Mouse (Mus musculus) bone marrow macrophage, adult 2 months (primary cell): ENCODE results near the gene Evx1.

Source experiments
- CTCF ChIP-seq: IDR thresholded peaks from 2 replicates; pipeline ENCODE4 v1.5.1; 2012; ENCODE audit warnings: low read depth, mild to moderate bottlenecking, low read length, moderate library complexity
- POLR2A ChIP-seq: IDR thresholded peaks from 2 replicates; pipeline ENCODE4 v1.6.1; 2012; ENCODE audit warnings: mild to moderate bottlenecking, low read depth, low read length, borderline replicate concordance

DNA sequence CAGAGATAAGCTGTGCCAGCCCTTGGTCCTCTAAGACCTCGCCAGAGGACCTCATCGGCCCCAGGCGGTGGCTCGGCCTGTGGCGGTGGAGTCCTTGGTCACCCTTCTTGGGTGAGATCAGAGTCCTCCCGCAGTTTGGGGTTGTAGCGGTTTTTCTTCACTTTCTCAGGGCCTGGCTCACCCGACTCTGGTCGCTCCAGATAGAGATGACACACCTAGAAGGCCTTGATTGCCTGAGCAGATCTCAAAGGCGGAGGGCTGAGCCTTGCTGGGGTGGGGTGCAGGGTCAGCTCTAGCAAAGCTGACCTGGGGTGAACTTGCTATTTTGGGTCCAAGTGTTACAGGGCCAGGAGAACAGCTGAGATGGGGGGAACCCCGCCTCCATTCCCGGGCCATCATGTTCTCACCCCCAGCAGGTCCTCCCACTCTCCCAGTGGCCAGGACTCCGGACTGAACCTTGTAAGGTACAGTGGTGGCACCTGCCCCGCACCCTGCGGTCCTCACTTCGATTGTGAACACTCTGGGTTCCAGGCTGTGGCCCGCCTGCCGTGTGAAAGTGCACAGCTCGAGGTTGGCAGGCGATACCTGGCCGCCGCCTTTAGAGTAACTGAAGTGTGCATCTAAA lies 39.5 kb upstream of the Evx1 start:
- TF ChIP-seq POLR2A (no peak), CTCF (no peak)
